Mouse (Mus musculus): Measurements from ENCODE around the gene Xkr8.
A peak's percentile ranks its signal among the peaks of the same experiment; 100 is the strongest.

DNA sequence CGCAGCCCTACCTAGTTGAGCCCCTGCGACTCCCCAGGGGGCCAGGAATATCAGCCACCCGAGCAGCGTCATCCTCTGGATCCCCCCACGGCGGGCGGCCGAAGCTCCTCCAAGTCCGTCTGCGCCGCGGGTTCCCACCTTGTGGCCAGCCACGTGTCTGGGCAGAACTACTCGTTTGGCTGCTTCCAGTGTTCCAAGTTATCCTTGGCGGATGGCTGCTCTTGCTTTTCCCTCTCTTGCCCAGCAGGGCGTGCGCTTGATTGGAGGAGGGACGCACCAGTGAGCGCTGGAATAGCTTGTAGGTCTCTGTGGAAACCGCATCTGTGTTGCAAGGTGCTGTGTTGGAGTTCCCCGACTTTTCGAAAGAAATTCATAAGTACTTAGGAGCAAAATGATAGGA is 24.6 kb upstream of the Xkr8 start, which contains the start of gene Smpdl3b:
- no peak for TF ChIP-seq EP300 (IDR thresholded peaks at IDR 0.05; ENCODE audit: insufficient read depth, low read depth, low read length)
- peak; percentile 28 for TF ChIP-seq CTCF (IDR thresholded peaks at IDR 0.05; ENCODE audit: low read depth, low read length)
- no peak for TF ChIP-seq POLR2A (IDR thresholded peaks at IDR 0.05; ENCODE audit: insufficient read depth, low read length)

Measured in ES-Bruce4 (cell line).